Mouse (Mus musculus) intestine, postnatal 0 days (tissue): ENCODE data around the gene Hspa1a. TPM values are rescaled to one million over a fixed set of nuclear protein-coding genes. Genes with fewer than 3 reads are reported as not detected.

ENCODE experiments used
- ATAC-seq: fragments of 200-750 bp; cut with Nextera tagmentation; 2 replicates; pipeline ENCODE4 v1.8.0; 2017; ENCODE audit warnings: mild to moderate bottlenecking, moderate TSS enrichment, moderate library complexity
- H3K27ac ChIP-seq: fragments of 300-500 bp; sonication (generic); 2 replicates; pipeline ENCODE4 v1.5.1; 2014; ENCODE audit warnings: mild to moderate bottlenecking, low read depth, low read length, moderate library complexity
- H3K27me3 ChIP-seq: fragments of 300-500 bp; sonication (generic); replicated peaks from 2 replicates; pipeline ENCODE4 v1.6.1; 2014; ENCODE audit warnings: low read length, mixed read lengths; ENCODE audit not compliant: control insufficient read depth, insufficient read depth
- H3K36me3 ChIP-seq: fragments of 300-500 bp; sonication (generic); 2 replicates; pipeline ENCODE4 v1.6.1; 2014; ENCODE audit warnings: mild to moderate bottlenecking, moderate library complexity; ENCODE audit not compliant: control insufficient read depth, insufficient read depth
- H3K4me1 ChIP-seq: fragments of 300-500 bp; sonication (generic); replicated peaks from 2 replicates; pipeline ENCODE4 v1.6.1; 2014; ENCODE audit warnings: antibody characterized with exemption, low read length, mixed read lengths; ENCODE audit not compliant: control insufficient read depth, insufficient read depth
- H3K4me2 ChIP-seq: fragments of 300-500 bp; sonication (generic); replicated peaks from 2 replicates; pipeline ENCODE4 v1.6.1; 2014; ENCODE audit warnings: low read depth, mild to moderate bottlenecking, moderate library complexity
- H3K4me3 ChIP-seq: fragments of 300-500 bp; sonication (generic); 2 replicates; pipeline ENCODE4 v1.5.1; 2014; ENCODE audit warnings: low read depth, low read length
- H3K9ac ChIP-seq: fragments of 300-500 bp; sonication (generic); 2 replicates; pipeline ENCODE4 v1.6.1; 2014; ENCODE audit warnings: mild to moderate bottlenecking, low read depth, low read length
- H3K9me3 ChIP-seq: fragments of 300-500 bp; sonication (generic); 2 replicates; pipeline ENCODE4 v1.6.1; 2016; ENCODE audit warnings: mixed run types; ENCODE audit not compliant: control insufficient read depth
- CTCF ChIP-seq: sonication (generic); IDR thresholded peaks from 2 replicates; pipeline ENCODE4 v1.5.1; 2016; ENCODE audit warnings: low read depth, mild to moderate bottlenecking, control low read depth, antibody characterized with exemption, moderate library complexity
- WGBS: fragments of 180-500 bp; shearing (Covaris S2); extraction: QIAGEN DNeasy Blood & Tissue Kit; methylation state at CpG from one replicate; pipeline ENCODE4 v1.1.7; 2014; 5-methylcytosine and 5-hydroxymethylcytosine counted together
- polyA plus RNA-seq: library from polyadenylated mRNA; unstranded; fragments of >200 nt; fragmentation: Nextera tagmentation; extraction: Ambion mirVana; gene quantifications from 2 replicates; pipeline ENCODE4 v1.2.1, GENCODE M21; 2015

Gene Hspa1a
- polyA plus RNA-seq, 1 experiment from 2014 or later: 6.5 TPM

GRCm38 (mm10) chr17:35016791-35017705 lies 45.1 kb upstream of the Hspa1a start:
- 69% methylated on average over 10 of the region's 10 CpGs for WGBS
- Histone ChIP-seq H3K9ac (no peak overlapping the region), H3K27ac (no peak overlapping the region), H3K27me3 (no peaks in the 10 kb centered on the region), H3K4me2 (0 out of 2 replicates have a peak overlapping the region, but pooled peaks have one; percentile 9), H3K36me3 (peaks cover 44% of the 10 kb centered on the region), H3K4me3 (no peak overlapping the region), H3K9me3 (no peaks in the 10 kb centered on the region), H3K4me1 (peaks cover 6% of the 10 kb centered on the region)
- ATAC-seq: peak; percentile 14; the same call in 1 of the 2 replicates
- TF ChIP-seq CTCF: no peak

- H3K4me1 ChIP-seq: peaks cover 6% of the 10 kb centered on the region
- H3K36me3 ChIP-seq: peaks cover 50% of the 10 kb centered on the region
- H3K9me3 ChIP-seq: no peaks in the 10 kb centered on the region
- H3K4me3 ChIP-seq: no peak within 1 kb of the TSS
- no peak within 1 kb of the TSS for H3K9ac ChIP-seq
- TF ChIP-seq CTCF: no peak
- 41% methylated on average over 12 of the region's 12 CpGs for WGBS
- H3K27ac ChIP-seq: peak within 1 kb of the TSS; percentile 46
- H3K4me2 ChIP-seq: 0 out of 2 replicates have a peak within 1 kb of the TSS, but pooled peaks have one; percentile 9
- ATAC-seq: 0 out of 2 replicates have a peak, but pooled peaks have one; percentile 8
- H3K27me3 ChIP-seq: no peaks in the 10 kb centered on the region
These were observed 44.4 kb upstream of the Hspa1a start, which contains the start of gene Vwa7 for GRCm38 (mm10) chr17:35016376-35016775. Gene Vwa7 (plus strand): TSS chr17:35016579.

DNA sequence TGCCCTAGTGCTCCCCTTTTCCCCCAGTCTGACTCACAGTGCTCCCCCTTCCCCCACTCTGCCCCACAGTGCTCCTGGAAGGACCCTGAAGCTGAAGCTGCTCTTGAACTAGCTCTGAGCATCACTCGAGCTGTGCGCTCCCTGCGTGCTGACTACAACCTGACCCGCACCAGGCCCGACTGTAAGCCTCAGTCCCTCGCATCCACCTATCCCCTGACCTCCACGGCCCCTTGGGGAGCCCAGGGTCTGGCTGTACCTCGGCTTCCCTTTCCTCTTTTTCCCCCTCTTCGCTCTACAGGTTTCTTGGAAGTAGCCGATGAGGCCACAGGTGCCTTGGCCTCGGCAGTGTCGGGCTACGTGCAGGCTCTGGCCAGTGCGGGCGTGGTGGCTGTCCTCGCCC lies 43.3 kb upstream of the Hspa1a start:
- no peak overlapping the region for H3K4me2 ChIP-seq
- no peak for ATAC-seq
- no peaks in the 10 kb centered on the region for H3K27me3 ChIP-seq
- no peak overlapping the region for H3K4me3 ChIP-seq
- whole genome bisulfite sequencing: 84% methylated on average over 16 of the region's 16 CpGs
- no peak overlapping the region for H3K9ac ChIP-seq
- H3K4me1 ChIP-seq: peaks cover 6% of the 10 kb centered on the region
- TF ChIP-seq CTCF: no peak
- no peaks in the 10 kb centered on the region for H3K9me3 ChIP-seq
- peak overlapping the region; percentile 46; the same call in 1 of the 2 replicates for H3K27ac ChIP-seq
- H3K36me3 ChIP-seq: peaks cover 61% of the 10 kb centered on the region

DNA sequence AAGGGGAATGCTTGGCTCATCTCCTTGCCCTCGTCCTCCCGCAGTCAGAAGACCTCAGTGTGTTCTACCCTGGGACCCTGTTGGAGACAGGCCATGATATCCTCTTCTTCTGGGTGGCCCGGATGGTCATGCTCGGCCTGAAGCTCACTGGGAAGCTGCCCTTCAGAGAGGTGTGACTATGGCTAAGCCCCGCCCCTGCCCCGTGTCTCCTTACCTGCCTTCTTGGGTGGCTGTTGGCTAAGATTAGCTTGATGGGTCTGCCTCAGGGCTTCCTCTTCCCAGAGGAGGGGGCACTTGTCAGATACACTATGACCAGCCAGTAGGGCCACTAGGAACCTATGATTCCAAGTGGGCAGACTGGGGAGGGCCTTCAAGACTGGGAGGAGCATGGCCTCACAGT lies 41.3 kb upstream of the Hspa1a start:
- Histone ChIP-seq H3K9ac (no peak overlapping the region), H3K4me2 (no peak overlapping the region), H3K4me3 (no peak overlapping the region), H3K36me3 (peaks cover 80% of the 10 kb centered on the region), H3K27ac (no peak overlapping the region), H3K27me3 (no peaks in the 10 kb centered on the region), H3K9me3 (no peaks in the 10 kb centered on the region), H3K4me1 (peaks cover 6% of the 10 kb centered on the region)
- TF ChIP-seq CTCF: no peak
- ATAC-seq: no peak
- 60% methylated on average over 6 of the region's 6 CpGs for WGBS

GRCm38 (mm10) chr17:35012430-35012829 lies 40.5 kb upstream of the Hspa1a start:
- Histone ChIP-seq H3K27ac (no peak overlapping the region), H3K36me3 (peaks cover 80% of the 10 kb centered on the region), H3K4me3 (no peak overlapping the region), H3K9me3 (no peaks in the 10 kb centered on the region), H3K9ac (no peak overlapping the region), H3K4me2 (no peak overlapping the region), H3K4me1 (peaks cover 6% of the 10 kb centered on the region), H3K27me3 (no peaks in the 10 kb centered on the region)
- 79% methylated on average over 13 of the region's 13 CpGs for WGBS
- ATAC-seq: no peak
- no peak for TF ChIP-seq CTCF

GRCm38 (mm10) chr17:35011440-35011839 lies 39.5 kb upstream of the Hspa1a start:
- Histone ChIP-seq H3K36me3 (peaks cover 84% of the 10 kb centered on the region), H3K9me3 (no peaks in the 10 kb centered on the region), H3K9ac (no peak overlapping the region), H3K4me3 (no peak overlapping the region), H3K4me1 (peaks cover under 1% of the 10 kb centered on the region; the same call in 1 of the 2 replicates), H3K27me3 (no peaks in the 10 kb centered on the region), H3K27ac (no peak overlapping the region), H3K4me2 (no peak overlapping the region)
- ATAC-seq: no peak
- no peak for TF ChIP-seq CTCF
- 90% methylated on average over 8 of the region's 8 CpGs for WGBS
